Mouse (Mus musculus): Measurements from ENCODE around the gene Smad5.
A peak's percentile ranks its signal among the peaks of the same experiment; 100 is the strongest.

Smad5 gene

GRCm38 (mm10) chr13:56702469-56703221 is at the start of gene Smad5:
Gene Smad5 (plus strand): TSS chr13:56703010.
- DNase-seq, result peak; percentile 99

GRCm38 (mm10) chr13:56654176-56654575 is 48.6 kb upstream of the Smad5 start:
- no peak for DNase-seq

GRCm38 (mm10) chr13:56657946-56658512 is 44.8 kb upstream of the Smad5 start:
- peak; percentile 96 for DNase-seq

DNA sequence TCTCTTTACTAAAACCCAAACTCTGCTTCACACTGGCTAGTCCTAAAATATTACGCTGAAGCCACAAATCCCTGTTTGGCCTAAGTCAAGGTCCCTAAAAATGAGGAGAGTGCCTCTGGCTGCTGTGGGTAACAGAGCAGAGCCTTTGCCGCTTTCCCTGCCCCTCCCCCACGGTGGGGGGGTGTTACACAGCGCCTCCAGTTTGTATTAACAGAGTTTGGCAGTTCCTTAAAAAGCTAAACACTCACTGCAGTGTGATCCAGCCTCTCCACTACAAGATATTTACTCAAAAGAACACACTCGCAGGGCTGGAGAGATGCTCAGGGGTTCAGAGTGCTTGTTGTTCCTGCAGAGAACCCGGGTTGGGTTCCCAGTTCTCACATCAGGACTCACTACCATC is 43.9 kb upstream of the Smad5 start:
- DNase-seq, result no peak

- peak; percentile 97 for DNase-seq
These were observed 40.7 kb upstream of the Smad5 start for GRCm38 (mm10) chr13:56661914-56662621.

GRCm38 (mm10) chr13:56664256-56665170 is 38.3 kb upstream of the Smad5 start:
- DNase-seq, result no peak

DNA sequence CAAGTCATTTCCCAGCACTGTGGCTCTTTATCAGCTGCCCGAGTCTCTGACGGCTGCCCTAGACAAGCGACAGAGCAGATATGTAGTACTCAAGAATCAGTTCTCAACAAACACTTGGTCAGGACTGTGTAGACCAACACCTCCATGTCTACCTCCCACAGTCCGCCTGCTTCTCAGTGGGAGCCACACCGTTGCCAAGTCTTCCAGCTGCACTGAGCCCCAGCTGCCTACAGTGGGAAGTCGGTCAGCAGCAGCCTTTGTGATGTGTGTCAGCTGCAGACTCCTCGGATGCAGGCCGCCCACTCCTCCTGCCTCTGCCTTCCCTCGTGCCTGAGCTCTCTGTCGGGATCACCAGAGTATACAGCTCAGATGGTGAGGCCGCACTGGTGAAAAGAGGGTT is 31.6 kb upstream of the Smad5 start:
- peak; percentile 94 for DNase-seq

GRCm38 (mm10) chr13:56677731-56678130 is 25.1 kb upstream of the Smad5 start:
- no peak for DNase-seq

DNA sequence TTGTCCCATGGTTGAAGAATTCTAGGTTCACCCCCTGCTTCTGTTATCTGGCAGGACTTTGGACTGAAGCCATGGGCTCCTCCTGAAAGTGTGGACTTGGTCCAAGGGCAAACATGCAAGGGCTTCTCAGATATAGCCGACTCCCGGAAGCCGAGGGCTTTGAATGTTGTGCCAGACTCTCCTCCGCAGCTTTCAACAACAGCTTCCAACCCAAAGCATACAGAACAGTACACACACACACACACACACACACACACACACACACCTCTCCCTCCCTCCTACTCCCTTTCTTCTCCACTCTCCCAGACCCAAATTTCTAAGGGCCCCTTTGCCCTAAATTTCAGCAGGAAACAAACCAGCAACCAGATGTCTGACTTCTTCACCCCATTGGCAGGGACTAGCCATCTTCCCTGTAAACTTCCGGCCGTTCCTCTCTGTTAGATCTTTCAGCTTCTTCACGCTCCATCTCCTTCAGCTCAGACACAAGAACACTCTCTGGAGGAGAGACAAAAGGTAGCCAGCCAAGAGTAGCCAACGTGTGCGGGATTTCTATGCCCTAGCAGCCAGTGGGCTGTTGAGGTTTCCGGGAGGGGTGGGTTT is 24.5 kb upstream of the Smad5 start:
- peak; percentile 92 for DNase-seq

DNA sequence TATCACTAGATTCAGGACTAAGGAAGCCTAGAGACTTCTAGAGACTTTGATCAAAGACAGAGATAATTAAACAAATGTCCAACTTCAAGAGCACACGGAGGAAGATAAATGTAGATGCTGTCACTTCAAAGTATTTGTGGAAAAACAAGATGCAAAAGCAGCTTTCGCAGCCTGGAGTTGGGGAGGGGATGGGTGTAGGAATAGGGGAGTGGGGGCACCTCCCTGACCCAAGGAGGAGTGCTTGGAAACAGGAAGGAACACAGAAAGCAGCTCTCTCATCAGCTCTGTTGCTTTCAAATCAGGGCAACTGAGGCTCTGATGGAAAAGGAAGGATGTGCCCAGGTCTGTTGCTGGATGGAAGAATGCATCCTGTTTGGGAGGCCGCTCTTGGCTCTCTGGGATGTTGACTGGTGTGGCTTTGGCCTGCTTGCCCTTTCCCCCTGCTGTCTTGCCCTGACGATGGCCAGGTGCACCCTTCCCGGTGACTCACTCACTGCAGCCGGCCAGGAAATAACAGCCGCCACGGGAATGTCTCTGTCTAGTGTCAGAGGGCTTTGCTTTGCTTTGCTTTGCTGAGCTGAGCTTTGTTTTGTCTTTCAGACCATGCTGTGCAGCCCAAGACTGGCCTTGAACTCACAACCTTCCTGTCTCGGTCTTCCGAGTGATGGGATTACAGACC is 23.8 kb upstream of the Smad5 start:
- peak; percentile 91 for DNase-seq

GRCm38 (mm10) chr13:56681924-56682323 is 20.9 kb upstream of the Smad5 start:
- DNase-seq, result no peak

GRCm38 (mm10) chr13:56682326-56682725 is 20.5 kb upstream of the Smad5 start:
- DNase-seq, result peak; percentile 98

GRCm38 (mm10) chr13:56683306-56683705 is 19.5 kb upstream of the Smad5 start:
- no peak for DNase-seq

- DNase-seq, result no peak
These were observed 10.8 kb upstream of the Smad5 start for GRCm38 (mm10) chr13:56692011-56692410.

DNA sequence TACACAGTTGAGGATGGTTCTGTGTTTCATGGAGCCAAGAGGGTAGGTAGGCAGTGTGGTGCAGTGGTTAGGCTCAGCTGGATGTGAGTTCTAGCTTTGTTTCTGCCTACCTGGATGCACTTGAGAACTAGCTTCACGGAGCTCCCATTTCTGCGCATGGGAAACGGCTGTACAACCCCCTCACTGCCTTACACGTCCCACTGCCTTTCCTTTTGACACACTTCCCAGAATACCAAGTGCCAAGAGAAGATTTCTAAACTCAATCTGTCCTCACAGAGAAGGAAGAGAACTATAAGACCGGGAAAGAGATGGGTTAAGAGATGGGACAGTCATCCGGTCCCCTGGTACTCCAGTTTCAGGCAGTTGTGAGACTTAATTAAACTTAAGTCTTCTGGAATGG is 10.2 kb upstream of the Smad5 start:
- DNase-seq, result no peak

GRCm38 (mm10) chr13:56695701-56696100 is 7.1 kb upstream of the Smad5 start:
- DNase-seq, result peak; percentile 74

DNA sequence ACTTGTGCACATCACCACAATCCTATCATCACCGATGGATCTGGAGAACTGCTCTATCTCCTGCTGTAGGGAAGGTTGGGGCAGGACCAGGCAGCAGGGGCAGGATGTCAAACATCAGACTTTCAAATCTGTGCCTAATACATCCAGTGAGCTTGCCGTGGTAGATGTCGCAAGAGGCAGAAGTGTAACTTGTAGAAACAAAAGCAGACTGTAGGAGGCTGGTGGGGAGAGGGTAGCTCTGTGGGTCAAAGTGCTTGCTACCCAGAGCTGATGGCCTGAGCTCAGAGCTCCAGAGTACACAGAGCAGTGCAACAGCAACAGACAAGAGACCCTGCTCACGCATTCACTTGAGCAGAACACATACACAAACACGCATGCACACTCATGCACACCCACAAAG is 6.1 kb upstream of the Smad5 start:
- peak; percentile 51 for DNase-seq

GRCm38 (mm10) chr13:56697171-56697570 is 5.6 kb upstream of the Smad5 start:
- no peak for DNase-seq

DNA sequence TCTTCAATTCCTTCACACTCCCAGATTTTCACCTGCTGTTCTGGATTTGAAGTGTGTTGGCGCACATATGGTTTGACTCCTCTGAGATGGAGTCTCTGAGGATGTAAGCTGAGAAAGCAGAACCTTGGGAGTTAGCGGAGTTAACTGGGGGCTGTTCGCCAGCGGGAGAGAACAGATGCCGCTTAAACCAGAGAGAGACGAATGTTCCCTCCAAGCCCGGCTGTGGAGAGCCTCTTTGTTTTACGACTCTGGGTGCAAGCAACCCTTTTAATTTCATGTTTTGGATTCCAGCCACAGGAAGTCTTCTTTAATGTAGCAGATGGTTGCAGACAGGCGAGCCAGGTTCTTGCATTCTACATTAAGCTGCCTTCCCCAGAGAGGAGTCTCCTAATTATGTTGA is 4.4 kb upstream of the Smad5 start:
- DNase-seq, result peak; percentile 77

DNA sequence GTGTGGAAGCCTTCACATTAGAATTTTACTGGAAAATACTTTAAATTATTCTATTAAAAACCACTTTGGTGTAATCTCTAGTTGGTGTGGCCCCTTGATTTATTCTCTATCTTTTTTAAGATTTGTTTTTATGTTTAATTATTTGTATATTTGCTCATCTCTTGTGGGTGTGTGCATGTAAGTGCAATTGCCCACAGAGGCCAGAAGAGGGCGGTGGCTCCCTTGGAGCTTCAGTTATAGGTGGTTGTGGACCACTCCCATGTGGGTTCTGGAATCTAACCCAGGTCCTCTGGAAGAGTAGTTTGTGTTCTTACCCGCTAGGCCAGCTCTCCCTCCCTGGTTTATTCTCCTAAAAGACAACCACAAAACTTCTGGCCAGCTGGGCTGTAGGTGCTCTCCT is 3.4 kb upstream of the Smad5 start:
- DNase-seq, result no peak

DNA sequence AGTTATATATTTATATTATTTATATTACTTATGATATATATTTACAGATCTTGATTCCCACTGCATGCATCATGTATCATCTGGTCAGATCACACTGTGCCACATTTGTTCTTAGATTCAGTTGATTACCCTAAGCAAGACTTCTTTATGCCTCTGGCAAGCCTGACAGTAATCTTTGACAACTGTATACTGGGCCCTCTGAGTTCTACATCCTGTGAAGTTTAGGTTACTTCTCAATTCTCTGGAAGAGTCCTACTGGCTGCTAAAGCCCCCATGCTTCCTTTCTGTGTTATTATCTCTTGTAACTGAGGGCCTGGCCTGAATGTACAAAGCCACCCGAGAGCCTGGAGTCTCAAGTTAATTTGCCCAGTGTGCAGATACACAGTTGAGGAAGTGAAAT is 1.8 kb upstream of the Smad5 start:
- peak; percentile 64 for DNase-seq

- peak; percentile 80 for DNase-seq
These were observed 886 bp upstream of the Smad5 start for GRCm38 (mm10) chr13:56701924-56702323.
